Mouse (Mus musculus) megakaryocyte, embryonic 14.5 days (primary cell): ENCODE measurements at regions not wholly inside any gene's neighbourhood (a gene's known extent, or its start where the extent isn't known, plus 50 kb on each side); places are given as distances from the start of the nearest gene placed in this dataset.

ENCODE experiments used
- FLI1 ChIP-seq: IDR thresholded peaks from 2 replicates; pipeline ENCODE4 v1.6.1; 2012; ENCODE audit warnings: low read length, inconsistent platforms, mixed read lengths
- GATA1 ChIP-seq: IDR thresholded peaks from 3 replicates; pipeline ENCODE4 v1.6.1; 2012; ENCODE audit warnings: mixed read lengths, low read length, inconsistent platforms, borderline replicate concordance

DNA sequence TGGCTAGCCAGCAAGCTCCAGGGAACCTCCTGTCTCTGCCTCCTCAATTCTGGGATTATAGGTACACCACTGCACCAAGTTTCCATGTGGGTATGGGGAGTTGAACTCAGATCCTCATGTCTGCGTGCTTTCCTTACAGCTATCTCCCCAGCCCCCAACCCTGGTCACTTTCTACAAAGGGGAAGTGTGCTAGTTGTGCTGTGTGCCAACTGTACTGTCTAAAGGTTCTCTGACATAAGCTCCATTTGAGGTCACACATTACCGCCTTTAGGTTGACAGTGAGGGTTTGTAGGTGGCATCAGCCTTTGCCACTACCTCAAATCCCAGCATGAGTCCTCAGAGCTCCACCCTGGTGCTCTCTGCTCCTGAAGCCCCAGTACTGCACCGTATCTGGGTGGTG is 200.7 kb downstream of the Tex29 start:
- TF ChIP-seq GATA1, result no peak
- TF ChIP-seq FLI1, result no peak
